Mouse (Mus musculus): Measurements from ENCODE around the gene Odc1.

DNA sequence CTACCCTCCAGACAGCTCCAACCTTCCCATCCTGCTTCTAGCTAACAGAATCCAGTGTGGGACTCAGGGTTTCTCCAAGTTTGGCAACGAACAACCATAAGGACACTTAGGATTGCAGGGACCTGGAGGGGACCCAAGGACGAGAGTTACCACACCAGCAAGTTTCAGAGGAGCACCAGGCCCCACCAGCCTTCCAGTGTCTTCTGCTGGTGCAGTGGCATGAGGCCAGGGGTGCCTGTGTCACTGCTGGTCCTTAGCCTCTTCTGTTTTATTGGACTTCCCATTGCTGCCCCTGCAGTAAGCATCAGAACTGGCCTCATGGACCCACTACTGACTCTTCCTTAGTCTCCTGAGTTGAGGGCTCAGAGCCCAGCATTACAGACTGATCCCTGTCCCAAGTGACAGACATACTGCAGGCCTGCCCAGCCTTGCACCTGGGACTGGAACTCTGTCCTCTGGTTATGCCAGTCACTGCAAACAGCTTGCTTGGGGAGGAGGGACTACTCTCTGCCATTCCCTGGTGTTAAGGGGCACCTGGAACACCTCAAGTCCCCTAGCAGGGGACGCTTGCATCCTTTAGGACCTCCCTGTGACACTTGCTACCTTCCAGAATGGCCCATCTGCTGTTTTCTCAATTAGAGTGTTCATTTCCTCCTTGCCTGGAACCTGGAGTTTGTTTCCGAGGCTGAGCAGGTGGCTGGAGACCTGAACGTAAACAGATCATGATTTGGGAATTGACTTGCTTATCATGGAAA is 30.7 kb downstream of the Odc1 start:
- TF ChIP-seq CTCF (conservative IDR thresholded peaks at IDR 0.05 in 1 of 2, IDR thresholded peaks at IDR 0.05 in 1 of 2; ENCODE audit: low read depth in 2 of 2, low read length in 2 of 2) (no peak), POLR2A (IDR thresholded peaks at IDR 0.05; ENCODE audit: low read depth, low read length) (no peak), ZC3H11A (IDR thresholded peaks at IDR 0.05; ENCODE audit: low read depth, low read length) (no peak), SIN3A (IDR thresholded peaks at IDR 0.05; ENCODE audit: low read length) (no peak), ELF1 (IDR thresholded peaks at IDR 0.05; ENCODE audit: low read depth, low read length) (no peak), USF2 (conservative IDR thresholded peaks at IDR 0.05; ENCODE audit: low read depth, low read length) (no peak), NRF1 (IDR thresholded peaks at IDR 0.05; ENCODE audit: low read depth, low read length) (no peak), JUN (IDR thresholded peaks at IDR 0.05; ENCODE audit: insufficient read depth, low read depth, low read length) (no peak), NELFE (IDR thresholded peaks at IDR 0.05; ENCODE audit: low read depth, low read length) (no peak), TCF12 (IDR thresholded peaks at IDR 0.05; ENCODE audit: low read depth, low read length) (no peak), KAT2A (IDR thresholded peaks at IDR 0.05; ENCODE audit: insufficient replicate concordance, low read length) (no peak)
